Mouse (Mus musculus): ENCODE measurements at regions not wholly inside any gene's neighbourhood (a gene's known extent, or its start where the extent isn't known, plus 50 kb on each side); places are given as distances from the start of the nearest gene placed in this dataset.

- no peaks in the 10 kb centered on the region for H3K36me3 ChIP-seq (ENCODE audit: control insufficient read depth, insufficient read depth, low read length)
- no peak overlapping the region for H3K9ac ChIP-seq (ENCODE audit: low read depth, low read length)
- no peaks in the 10 kb centered on the region for H3K79me2 ChIP-seq (replicated peaks; ENCODE audit: control insufficient read depth, insufficient read depth, low read length)
- H3K4me1 ChIP-seq (ENCODE audit: control insufficient read depth, insufficient read depth, low read length) = no peaks in the 10 kb centered on the region; the same call in 1 of the 2 replicates
- H3K27me3 ChIP-seq (ENCODE audit: control insufficient read depth, insufficient read depth, low read length) = no peaks in the 10 kb centered on the region
- DNase-seq = no peak
- TF ChIP-seq EP300 (IDR thresholded peaks at IDR 0.05; ENCODE audit: insufficient read depth, low read depth, low read length) (no peak), CTCF (IDR thresholded peaks at IDR 0.05) (no peak), POLR2A (IDR thresholded peaks at IDR 0.05; ENCODE audit: insufficient read depth, low read depth, low read length) (no peak)
- intact Hi-C loops (cut with DNase I) = no loop called here
- H3K4me3 ChIP-seq = no peak overlapping the region
- WGBS = 81% methylated on average over 5 of the region's 5 CpGs
- H3K27ac ChIP-seq = no peak overlapping the region
These were observed 325.4 kb downstream of the Zfp706 start for GRCm38 (mm10) chr15:36682159-36682558.

GRCm38 (mm10) chr15:36680361-36681140, 327.0 kb downstream of the Zfp706 start:
- no peaks in the 10 kb centered on the region for H3K36me3 ChIP-seq (ENCODE audit: control insufficient read depth, insufficient read depth, low read length)
- no peaks in the 10 kb centered on the region for H3K27me3 ChIP-seq (ENCODE audit: control insufficient read depth, insufficient read depth, low read length)
- no peak overlapping the region for H3K4me3 ChIP-seq
- H3K79me2 ChIP-seq (replicated peaks; ENCODE audit: control insufficient read depth, insufficient read depth, low read length) = no peaks in the 10 kb centered on the region
- intact Hi-C loops (cut with DNase I) = no loop called here
- no peak for TF ChIP-seq CTCF (IDR thresholded peaks at IDR 0.05)
- TF ChIP-seq EP300 (IDR thresholded peaks at IDR 0.05; ENCODE audit: insufficient read depth, low read depth, low read length) = no peak
- no peak for TF ChIP-seq POLR2A (IDR thresholded peaks at IDR 0.05; ENCODE audit: insufficient read depth, low read depth, low read length)
- H3K27ac ChIP-seq = no peak overlapping the region
- 66% methylated on average over 11 of the region's 11 CpGs for WGBS
- no peaks in the 10 kb centered on the region; the same call in 1 of the 2 replicates for H3K4me1 ChIP-seq (ENCODE audit: control insufficient read depth, insufficient read depth, low read length)
- H3K9ac ChIP-seq (ENCODE audit: low read depth, low read length) = no peak overlapping the region
- DNase-seq = peak in 1 of 2 experiments; percentile 9

- H3K4me1 ChIP-seq (ENCODE audit: control insufficient read depth, insufficient read depth, low read length) = no peaks in the 10 kb centered on the region; the same call in 1 of the 2 replicates
- WGBS = 81% methylated on average over 13 of the region's 13 CpGs
- H3K27ac ChIP-seq = no peak overlapping the region
- no peak overlapping the region for H3K4me3 ChIP-seq
- DNase-seq = no peak
- no peaks in the 10 kb centered on the region for H3K79me2 ChIP-seq (replicated peaks; ENCODE audit: control insufficient read depth, insufficient read depth, low read length)
- H3K27me3 ChIP-seq (ENCODE audit: control insufficient read depth, insufficient read depth, low read length) = no peaks in the 10 kb centered on the region
- no peaks in the 10 kb centered on the region for H3K36me3 ChIP-seq (ENCODE audit: control insufficient read depth, insufficient read depth, low read length)
- H3K9ac ChIP-seq (ENCODE audit: low read depth, low read length) = no peak overlapping the region
- no peak for TF ChIP-seq EP300 (IDR thresholded peaks at IDR 0.05; ENCODE audit: insufficient read depth, low read depth, low read length)
- no peak for TF ChIP-seq POLR2A (IDR thresholded peaks at IDR 0.05; ENCODE audit: insufficient read depth, low read depth, low read length)
- no peak for TF ChIP-seq CTCF (IDR thresholded peaks at IDR 0.05)
- intact Hi-C loops (cut with DNase I) = no loop called here
These were observed 328.0 kb downstream of the Zfp706 start for GRCm38 (mm10) chr15:36679577-36679976.

- intact Hi-C loops (cut with DNase I) = no loop called here
- DNase-seq = peak in 1 of 2 experiments; percentile 11
- H3K36me3 ChIP-seq (ENCODE audit: control insufficient read depth, insufficient read depth, low read length) = no peaks in the 10 kb centered on the region
- no peaks in the 10 kb centered on the region for H3K4me1 ChIP-seq (ENCODE audit: control insufficient read depth, insufficient read depth, low read length)
- H3K79me2 ChIP-seq (replicated peaks; ENCODE audit: control insufficient read depth, insufficient read depth, low read length) = no peaks in the 10 kb centered on the region
- 35% methylated on average over 12 of the region's 12 CpGs for WGBS
- H3K4me3 ChIP-seq = no peak overlapping the region
- no peak overlapping the region for H3K9ac ChIP-seq (ENCODE audit: low read depth, low read length)
- H3K27ac ChIP-seq = no peak overlapping the region
- TF ChIP-seq CTCF (IDR thresholded peaks at IDR 0.05) = no peak
- TF ChIP-seq POLR2A (IDR thresholded peaks at IDR 0.05; ENCODE audit: insufficient read depth, low read depth, low read length) = no peak
- no peak for TF ChIP-seq EP300 (IDR thresholded peaks at IDR 0.05; ENCODE audit: insufficient read depth, low read depth, low read length)
- no peaks in the 10 kb centered on the region; the same call in 1 of the 2 replicates for H3K27me3 ChIP-seq (ENCODE audit: control insufficient read depth, insufficient read depth, low read length)
These were observed 337.8 kb downstream of the Zfp706 start for GRCm38 (mm10) chr15:36669748-36670147.

GRCm38 (mm10) chr15:36666566-36666965, 341.0 kb downstream of the Zfp706 start:
- Histone ChIP-seq H3K4me3 (no peak overlapping the region), H3K9ac (ENCODE audit: low read depth, low read length) (no peak overlapping the region), H3K4me1 (ENCODE audit: control insufficient read depth, insufficient read depth, low read length) (no peaks in the 10 kb centered on the region), H3K79me2 (replicated peaks; ENCODE audit: control insufficient read depth, insufficient read depth, low read length) (no peaks in the 10 kb centered on the region), H3K27me3 (ENCODE audit: control insufficient read depth, insufficient read depth, low read length) (no peaks in the 10 kb centered on the region), H3K36me3 (ENCODE audit: control insufficient read depth, insufficient read depth, low read length) (no peaks in the 10 kb centered on the region), H3K27ac (no peak overlapping the region)
- DNase-seq = no peak
- intact Hi-C loops (cut with DNase I) = no loop called here
- 35% methylated on average over 3 of the region's 3 CpGs for WGBS
- TF ChIP-seq EP300 (IDR thresholded peaks at IDR 0.05; ENCODE audit: insufficient read depth, low read depth, low read length) = no peak
- no peak for TF ChIP-seq CTCF (IDR thresholded peaks at IDR 0.05)
- TF ChIP-seq POLR2A (IDR thresholded peaks at IDR 0.05; ENCODE audit: insufficient read depth, low read depth, low read length) = no peak

GRCm38 (mm10) chr15:36664391-36664790, 343.2 kb downstream of the Zfp706 start:
- intact Hi-C loops (cut with DNase I) = no loop called here
- Histone ChIP-seq H3K79me2 (replicated peaks; ENCODE audit: control insufficient read depth, insufficient read depth, low read length) (no peaks in the 10 kb centered on the region), H3K4me3 (no peak overlapping the region), H3K9ac (ENCODE audit: low read depth, low read length) (no peak overlapping the region), H3K4me1 (ENCODE audit: control insufficient read depth, insufficient read depth, low read length) (no peaks in the 10 kb centered on the region), H3K27me3 (ENCODE audit: control insufficient read depth, insufficient read depth, low read length) (no peaks in the 10 kb centered on the region), H3K36me3 (ENCODE audit: control insufficient read depth, insufficient read depth, low read length) (no peaks in the 10 kb centered on the region), H3K27ac (no peak overlapping the region)
- no peak for DNase-seq
- no peak for TF ChIP-seq POLR2A (IDR thresholded peaks at IDR 0.05; ENCODE audit: insufficient read depth, low read depth, low read length)
- no peak for TF ChIP-seq CTCF (IDR thresholded peaks at IDR 0.05)
- TF ChIP-seq EP300 (IDR thresholded peaks at IDR 0.05; ENCODE audit: insufficient read depth, low read depth, low read length) = no peak
- WGBS = 87% methylated on average over 6 of the region's 6 CpGs

All from heart, adult 2 months (tissue).